Comparison of ENCODE assay signal across 8 mouse cellular contexts in the genomic region with DNA sequence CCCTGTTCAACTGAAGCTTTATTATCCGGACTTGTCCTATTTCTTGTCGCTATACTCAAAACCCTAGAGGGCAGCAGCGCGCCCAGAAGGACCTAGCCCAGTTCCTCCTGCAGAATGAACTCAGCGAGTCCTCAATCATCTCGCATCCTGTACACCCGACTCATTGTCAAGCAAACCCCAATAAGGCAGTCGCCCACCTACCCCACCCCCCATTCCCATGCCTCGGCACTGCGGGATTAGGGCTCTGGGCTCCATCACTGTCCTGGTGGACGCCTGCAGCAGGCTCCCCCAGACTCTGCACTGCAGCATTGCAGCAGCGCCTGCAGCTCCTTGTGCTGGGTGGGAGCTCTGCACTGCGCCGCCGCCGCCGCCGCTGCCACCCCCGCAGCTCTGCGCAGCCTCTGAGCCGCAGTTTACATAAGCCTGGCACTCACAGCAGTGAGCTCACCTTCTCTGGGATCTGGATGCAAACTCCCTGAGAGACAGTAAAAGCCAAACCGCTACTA. TPM values are rescaled to one million over a fixed set of nuclear protein-coding genes. Genes with fewer than 3 reads are reported as not detected.
DNase-seq lines count a peak whose midpoint lies in the region; ATAC-seq and TF ChIP-seq lines count a peak whose summit lies in the region.

No protein-coding gene starts in this region.

- H3K4me1 ChIP-seq in erythroblast, embryonic 14.5 days (ENCODE audit: control insufficient read depth): no peaks in the 10 kb centered on the region
- no peaks in the 10 kb centered on the region for H3K4me1 ChIP-seq in embryonic facial prominence, embryonic 11.5 days (ENCODE audit: control insufficient read depth, insufficient read depth, low read length)
- H3K4me1 ChIP-seq in heart, adult 2 months (ENCODE audit: control insufficient read depth, insufficient read depth, low read length): peaks cover 6% of the 10 kb centered on the region
- H3K4me1 ChIP-seq in limb, embryonic 12.5 days (replicated peaks): 0 out of 2 replicates have a peak, but pooled peaks cover 2% of the 10 kb centered on the region
- peaks cover 27% of the 10 kb centered on the region for H3K4me1 ChIP-seq in midbrain, embryonic 15.5 days

- no peaks in the 10 kb centered on the region for H3K79me2 ChIP-seq in heart, adult 2 months (replicated peaks; ENCODE audit: control insufficient read depth, insufficient read depth, low read length)

- peak overlapping the region; percentile 53 for H3K9ac ChIP-seq in embryonic facial prominence, embryonic 11.5 days (replicated peaks; ENCODE audit: low read length)
- H3K9ac ChIP-seq in heart, adult 2 months (ENCODE audit: low read depth, low read length): peak overlapping the region; percentile 78
- H3K9ac ChIP-seq in limb, embryonic 12.5 days (replicated peaks): peak overlapping the region; percentile 62
- H3K9ac ChIP-seq in midbrain, embryonic 15.5 days: peak overlapping the region; percentile 80

- peak overlapping the region; percentile 78 for H3K4me2 ChIP-seq in embryonic facial prominence, embryonic 11.5 days (ENCODE audit: low read depth, low read length)
- peak overlapping the region; percentile 76 for H3K4me2 ChIP-seq in limb, embryonic 12.5 days
- H3K4me2 ChIP-seq in midbrain, embryonic 15.5 days: peak overlapping the region; percentile 61

- H3K27me3 ChIP-seq in erythroblast, embryonic 14.5 days (ENCODE audit: control insufficient read depth): peaks cover 11% of the 10 kb centered on the region
- H3K27me3 ChIP-seq in embryonic facial prominence, embryonic 11.5 days (ENCODE audit: control insufficient read depth, insufficient read depth, low read length): no peaks in the 10 kb centered on the region
- no peaks in the 10 kb centered on the region for H3K27me3 ChIP-seq in heart, adult 2 months (ENCODE audit: control insufficient read depth, insufficient read depth, low read length)
- peaks cover 10% of the 10 kb centered on the region for H3K27me3 ChIP-seq in limb, embryonic 12.5 days
- no peaks in the 10 kb centered on the region for H3K27me3 ChIP-seq in midbrain, embryonic 15.5 days (replicated peaks)

- no peak for TF ChIP-seq EP300 in heart, adult 2 months (IDR thresholded peaks at IDR 0.05; ENCODE audit: insufficient read depth, low read depth, low read length)

- TF ChIP-seq CTCF in heart, adult 2 months (IDR thresholded peaks at IDR 0.05): peak; percentile 73

- no peaks in the 10 kb centered on the region for H3K9me3 ChIP-seq in erythroblast, embryonic 14.5 days (ENCODE audit: control insufficient read depth, low read length)
- H3K9me3 ChIP-seq in embryonic facial prominence, embryonic 11.5 days (replicated peaks; ENCODE audit: control insufficient read depth, low read length): no peaks in the 10 kb centered on the region
- no peaks in the 10 kb centered on the region for H3K9me3 ChIP-seq in limb, embryonic 12.5 days
- no peaks in the 10 kb centered on the region for H3K9me3 ChIP-seq in midbrain, embryonic 15.5 days

- intact Hi-C loops in heart, adult 2 months (cut with DNase I): no loop called here

- no peaks in the 10 kb centered on the region for H3K36me3 ChIP-seq in erythroblast, embryonic 14.5 days (ENCODE audit: control insufficient read depth)
- H3K36me3 ChIP-seq in embryonic facial prominence, embryonic 11.5 days (replicated peaks; ENCODE audit: control insufficient read depth, insufficient read depth, low read depth, low read length): no peaks in the 10 kb centered on the region
- H3K36me3 ChIP-seq in heart, adult 2 months (ENCODE audit: control insufficient read depth, insufficient read depth, low read length): no peaks in the 10 kb centered on the region; the same call in 1 of the 2 replicates
- H3K36me3 ChIP-seq in limb, embryonic 12.5 days: no peaks in the 10 kb centered on the region
- H3K36me3 ChIP-seq in midbrain, embryonic 15.5 days (replicated peaks): no peaks in the 10 kb centered on the region

- peak; percentile 80 for DNase-seq in embryonic facial prominence, embryonic 11.5 days (ENCODE audit: low spot score)
- peak; percentile 80 to 85 for DNase-seq in heart, adult 2 months
- peak; percentile 83 to 88 for DNase-seq in kidney, adult 8-10 months
- peak; percentile 51 to 68 for DNase-seq in spleen, postnatal 14 days (ENCODE audit: low spot score in 2 of 2)

- WGBS in embryonic facial prominence, embryonic 11.5 days: 0% methylated on average over 22 of the region's 22 CpGs
- WGBS in heart, adult 2 months: 0% methylated on average over 22 of the region's 22 CpGs
- WGBS in limb, embryonic 12.5 days: under 1% methylated on average over 22 of the region's 22 CpGs
- under 1% methylated on average over 22 of the region's 22 CpGs for WGBS in midbrain, embryonic 15.5 days

- peak; percentile 41; the same call in 1 of the 2 replicates for TF ChIP-seq POLR2A in heart, adult 2 months (IDR thresholded peaks at IDR 0.05; ENCODE audit: insufficient read depth, low read depth, low read length)

- H3K4me3 ChIP-seq in erythroblast, embryonic 14.5 days (replicated peaks): peak overlapping the region; percentile 28
- H3K4me3 ChIP-seq in embryonic facial prominence, embryonic 11.5 days (ENCODE audit: low read depth, low read length): peak overlapping the region; percentile 45
- H3K4me3 ChIP-seq in heart, adult 2 months: peak overlapping the region; percentile 44
- H3K4me3 ChIP-seq in limb, embryonic 12.5 days (replicated peaks): peak overlapping the region; percentile 50
- peak overlapping the region; percentile 58 for H3K4me3 ChIP-seq in midbrain, embryonic 15.5 days

- ATAC-seq in erythroblast, adult 5-6 weeks (replicated peaks; ENCODE audit: low FRiP score, poor library complexity, severe bottlenecking): no peak
- peak; percentile 93 for ATAC-seq in embryonic facial prominence, embryonic 11.5 days (replicated peaks; ENCODE audit: insufficient number of reproducible peaks, low FRiP score, low TSS enrichment, low read depth)
- ATAC-seq in limb, embryonic 12.5 days (ENCODE audit: insufficient number of reproducible peaks, insufficient read depth, low FRiP score, low TSS enrichment, low read depth): peak; percentile 89
- ATAC-seq in midbrain, embryonic 15.5 days (replicated peaks): peak; percentile 96

- no peak overlapping the region for H3K27ac ChIP-seq in embryonic facial prominence, embryonic 11.5 days (replicated peaks; ENCODE audit: low read depth, low read length)
- peak overlapping the region; percentile 83 for H3K27ac ChIP-seq in heart, adult 2 months
- no peak overlapping the region; the same call in 1 of the 2 replicates for H3K27ac ChIP-seq in limb, embryonic 12.5 days
- H3K27ac ChIP-seq in midbrain, embryonic 15.5 days: peak overlapping the region; percentile 95

RNA-seq across cellular contexts. Expression of a gene that starts 36.4 kb away (rescaled TPM):
- not detected in 2 replicates for polyA plus RNA-seq in erythroblast, embryonic 14.5 days (2012)
- total RNA-seq in erythroblast, adult 5-6 weeks (2015; ENCODE audit: low replicate concordance): 5.2 TPM in 1 of 2 replicates, not detected in the other
- 0.98 and 2.8 TPM in 2 replicates for total RNA-seq in erythroblast, adult 5-6 weeks (2017; ENCODE audit: low replicate concordance)
- polyA plus RNA-seq in embryonic facial prominence, embryonic 11.5 days (2014; fragmentation: Nextera tagmentation; extraction: Ambion mirVana): not detected in 2 replicates
- not detected for total RNA-seq in heart, adult 2 months (2021)
- polyA plus RNA-seq in heart, adult 2 months (2012; rRNA removed): 0.27 TPM in 1 of 2 replicates, not detected in the other
- polyA plus RNA-seq in limb, embryonic 12.5 days (2016; fragmentation: Nextera tagmentation; extraction: Ambion mirVana): not detected in 2 replicates
- not detected in 2 replicates for polyA plus RNA-seq in midbrain, embryonic 15.5 days (2015; fragmentation: Nextera tagmentation; extraction: Ambion mirVana)

Comparison
In these comparisons a context has a peak if more than half of its experiments do, and no peak if none do; other contexts are left out.
1. H3K27ac ChIP-seq: peak in heart, adult 2 months (single experiment) and midbrain, embryonic 15.5 days (single experiment); none in embryonic facial prominence, embryonic 11.5 days (single experiment) and limb, embryonic 12.5 days (single experiment).
2. Peak in every context shown above with its lines, with median percentiles within 50 percentile points of each other: H3K4me3 ChIP-seq, DNase-seq, H3K4me2 ChIP-seq and H3K9ac ChIP-seq.